Mouse (Mus musculus): ENCODE measurements around the gene Cyp2c66.
"Not testable (repeated sequence)": the region's sequence is repeated elsewhere in the genome, so short reads cannot be mapped to it uniquely, and the experiment has no call there.

Gene Cyp2c66

DNA sequence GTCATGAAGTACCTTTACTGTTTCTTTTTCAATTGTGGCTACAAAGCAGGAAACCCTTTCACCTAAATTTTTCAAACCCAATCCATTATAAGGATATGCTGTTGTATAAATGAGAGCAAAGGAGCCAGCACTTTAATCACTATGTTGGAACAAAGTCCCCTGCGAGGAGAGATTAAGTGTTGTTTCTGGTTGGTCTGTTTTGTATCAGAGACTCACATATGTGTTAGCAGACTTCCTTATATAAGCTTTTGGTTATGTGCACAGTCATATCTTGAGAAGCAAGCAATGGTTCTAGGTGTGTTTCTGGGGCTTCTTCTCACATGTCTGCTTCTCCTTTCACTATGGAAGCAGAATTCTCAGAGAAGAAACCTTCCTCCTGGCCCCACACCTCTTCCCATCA is at the start of gene Cyp2c66:
TSS of gene Cyp2c66 (plus strand) at position 255 of the 400 bp plus-strand sequence.
- no peak for DNase-seq (ENCODE audit: low spot score in 2 of 2)

DNA sequence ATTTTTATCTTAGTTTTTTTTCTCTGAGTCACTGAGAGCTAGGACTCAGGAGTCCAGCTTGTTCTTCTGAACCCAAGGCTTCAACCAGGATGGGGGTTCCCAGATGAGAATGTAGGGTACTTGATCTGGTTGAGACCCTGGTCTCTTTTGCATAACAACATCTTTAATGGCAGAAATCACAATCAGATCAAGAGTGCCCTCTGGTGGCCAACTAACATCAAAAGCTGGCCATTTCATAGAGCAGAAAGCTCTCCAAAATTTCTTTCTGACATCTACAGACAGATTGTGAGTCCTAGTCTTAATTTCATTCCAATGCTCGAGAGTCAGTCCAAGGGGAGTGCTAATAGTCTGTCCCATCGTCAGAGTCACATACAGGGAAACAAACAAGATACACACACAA is 14.9 kb upstream of the Cyp2c66 start:
- not testable (repeated sequence) for DNase-seq (ENCODE audit: low spot score in 2 of 2)

DNA sequence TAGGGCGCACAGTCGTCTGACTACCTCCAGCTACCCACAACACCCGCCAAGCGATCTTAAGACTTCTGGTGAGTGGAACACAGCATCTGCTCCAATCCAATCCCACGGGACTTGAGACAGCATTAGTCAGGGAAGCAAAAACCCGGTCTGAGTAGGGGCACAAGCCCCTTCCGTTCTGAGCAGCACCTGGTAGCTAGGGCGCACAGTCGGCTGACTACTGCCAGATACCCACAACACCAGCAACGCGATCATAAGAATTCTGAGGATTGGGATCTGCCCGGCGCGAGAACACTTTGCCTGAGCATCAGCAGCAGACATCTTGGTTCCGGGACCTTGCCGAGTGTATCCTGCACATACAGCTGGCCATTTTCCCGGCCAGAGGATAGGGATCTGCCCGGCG is 43.1 kb downstream of the Cyp2c66 start:
- DNase-seq (ENCODE audit: low spot score in 2 of 2) = not testable (repeated sequence)
